Mouse (Mus musculus) urinary bladder, adult 18-20 months (tissue): ENCODE data around the gene Bach2.

Source experiments
- DNase-seq, 2 experiments: peaks; one replicate each; pipeline ENCODE4 v3.0.0; 2022; ENCODE audit warnings: low spot score in 2 of 2, mixed read lengths in 2 of 2

Gene Bach2

GRCm38 (mm10) chr4:32238366-32238854, at the start of gene Bach2:
Gene Bach2 (plus strand): TSS chr4:32238804.
- peak; percentile 83 to 86 for DNase-seq

- no peak for DNase-seq
Measured at GRCm38 (mm10) chr4:32189416-32190036, 49.1 kb upstream of the Bach2 start.

GRCm38 (mm10) chr4:32190506-32190905, 48.1 kb upstream of the Bach2 start:
- no peak for DNase-seq

- DNase-seq: no peak
Measured at GRCm38 (mm10) chr4:32195945-32196921, 42.4 kb upstream of the Bach2 start.

- DNase-seq: no peak
Measured at GRCm38 (mm10) chr4:32198031-32198430, 40.6 kb upstream of the Bach2 start.

- no peak for DNase-seq
Measured at GRCm38 (mm10) chr4:32198589-32198988, 40.0 kb upstream of the Bach2 start.

- DNase-seq: peak in 1 of 2 experiments; percentile 6
Measured at GRCm38 (mm10) chr4:32199156-32199555, 39.4 kb upstream of the Bach2 start.

GRCm38 (mm10) chr4:32201114-32201513, 37.5 kb upstream of the Bach2 start:
- no peak for DNase-seq

- DNase-seq: no peak
Measured at GRCm38 (mm10) chr4:32202362-32202761, 36.2 kb upstream of the Bach2 start.

- no peak for DNase-seq
Measured at GRCm38 (mm10) chr4:32204819-32205218, 33.8 kb upstream of the Bach2 start.

- DNase-seq: no peak
Measured at GRCm38 (mm10) chr4:32205825-32206224, 32.8 kb upstream of the Bach2 start.

- DNase-seq: no peak
Measured at GRCm38 (mm10) chr4:32209995-32210394, 28.6 kb upstream of the Bach2 start.

- no peak for DNase-seq
Measured at GRCm38 (mm10) chr4:32210424-32211184, 28.0 kb upstream of the Bach2 start.

GRCm38 (mm10) chr4:32212593-32212992, 26.0 kb upstream of the Bach2 start:
- DNase-seq: no peak

- DNase-seq: no peak
Measured at GRCm38 (mm10) chr4:32216466-32216865, 22.1 kb upstream of the Bach2 start.

GRCm38 (mm10) chr4:32217016-32217415, 21.6 kb upstream of the Bach2 start:
- no peak for DNase-seq

- DNase-seq: no peak
Measured at GRCm38 (mm10) chr4:32217593-32217992, 21.0 kb upstream of the Bach2 start.

- no peak for DNase-seq
Measured at GRCm38 (mm10) chr4:32218371-32218770, 20.2 kb upstream of the Bach2 start.

- DNase-seq: no peak
Measured at GRCm38 (mm10) chr4:32219428-32220128, 19.0 kb upstream of the Bach2 start.

- no peak for DNase-seq
Measured at GRCm38 (mm10) chr4:32220129-32220491, 18.5 kb upstream of the Bach2 start.

- DNase-seq: no peak
Measured at GRCm38 (mm10) chr4:32220961-32221360, 17.6 kb upstream of the Bach2 start.
